Mouse (Mus musculus) CH12.LX (cell line): ENCODE results near the gene Hecw2. TPM values are rescaled to one million over a fixed set of nuclear protein-coding genes. Genes with fewer than 3 reads are reported as not detected.

Experiments used
- DNase-seq: peaks from one replicate; pipeline ENCODE4 v3.0.0-alpha.2; 2013; ENCODE audit errors: extremely low read depth
- H3K27ac ChIP-seq: 2 replicates; pipeline ENCODE4 v1.5.1; 2012; ENCODE audit warnings: low read depth, mild to moderate bottlenecking, control low read depth, moderate library complexity; ENCODE audit not compliant: insufficient read depth
- H3K27me3 ChIP-seq: replicated peaks from 2 replicates; pipeline ENCODE3; 2012; ENCODE audit warnings: inconsistent platforms
- H3K36me3 ChIP-seq, 2 experiments: replicated peaks in 1 of 2; 2 replicates each; pipeline versions ENCODE3 to v1.6.1; 2012; ENCODE audit warnings: inconsistent platforms in 1 of 2, low read length in 1 of 2, mild to moderate bottlenecking in 1 of 2, mixed read lengths in 1 of 2, moderate library complexity in 1 of 2; ENCODE audit not compliant: control insufficient read depth in 1 of 2, insufficient read depth in 1 of 2
- H3K4me1 ChIP-seq, 2 experiments: 2 replicates each; pipeline ENCODE4 v1.6.1; 2012; ENCODE audit warnings: inconsistent platforms in 1 of 2, moderate library complexity in 1 of 2; ENCODE audit not compliant: insufficient read depth in 2 of 2, control insufficient read depth in 1 of 2
- H3K4me2 ChIP-seq: 2 replicates; pipeline ENCODE4 v1.6.1; 2012; ENCODE audit warnings: low read depth, mild to moderate bottlenecking, control low read depth; ENCODE audit not compliant: poor library complexity, insufficient read depth, severe bottlenecking
- H3K4me3 ChIP-seq, 3 experiments: fragments of 150-350 bp in 1 of 3; sonication (generic) in 1 of 3; replicated peaks in 1 of 3; 2 replicates each; pipeline versions ENCODE3 to v1.5.1; 2011 to 2012; ENCODE audit warnings: low read depth in 2 of 3, low read length in 2 of 3, mild to moderate bottlenecking in 2 of 3, moderate library complexity in 2 of 3, control low read depth in 1 of 3, improper control_type of control experiment in 1 of 3, inconsistent platforms in 1 of 3, mixed read lengths in 1 of 3; ENCODE audit not compliant: poor library complexity in 1 of 3
- H3K79me2 ChIP-seq: replicated peaks from 2 replicates; pipeline ENCODE4 v1.6.1; 2012; ENCODE audit warnings: mild to moderate bottlenecking, moderate library complexity; ENCODE audit not compliant: control insufficient read depth, poor library complexity, insufficient read depth, severe bottlenecking; ENCODE audit errors: extremely low read depth
- H3K9ac ChIP-seq: 2 replicates; pipeline ENCODE4 v1.6.1; 2012; ENCODE audit warnings: low read depth, mild to moderate bottlenecking, control low read depth, moderate library complexity; ENCODE audit not compliant: insufficient read depth
- H3K9me3 ChIP-seq: replicated peaks from 2 replicates; pipeline ENCODE3; 2012; ENCODE audit warnings: low read length, inconsistent platforms, mixed read lengths
- BHLHE40 ChIP-seq: IDR thresholded peaks from 2 replicates; pipeline ENCODE4 v1.6.1; 2011; ENCODE audit warnings: mild to moderate bottlenecking, low read depth, low read length, improper control_type of control experiment
- CHD2 ChIP-seq: IDR thresholded peaks from 2 replicates; pipeline ENCODE4 v1.6.1; 2011; ENCODE audit warnings: low read length, improper control_type of control experiment
- E2F4 ChIP-seq: IDR thresholded peaks from 2 replicates; pipeline ENCODE4 v1.6.1; 2011; ENCODE audit warnings: low read depth, low read length, improper control_type of control experiment; ENCODE audit not compliant: insufficient replicate concordance
- ELF1 ChIP-seq: IDR thresholded peaks from 2 replicates; pipeline ENCODE4 v1.6.1; 2014; ENCODE audit warnings: low read depth, mild to moderate bottlenecking, inconsistent platforms, low read length, improper control_type of control experiment
- HCFC1 ChIP-seq: IDR thresholded peaks from 2 replicates; pipeline ENCODE4 v1.6.1; 2012; ENCODE audit warnings: low read depth, mild to moderate bottlenecking, inconsistent platforms, low read length, improper control_type of control experiment
- IRF4 ChIP-seq: IDR thresholded peaks from 2 replicates; pipeline ENCODE4 v1.6.1; 2014; ENCODE audit warnings: low read depth, mild to moderate bottlenecking, inconsistent platforms, low read length, improper control_type of control experiment
- JUN ChIP-seq: IDR thresholded peaks from 2 replicates; pipeline ENCODE4 v1.6.1; 2011; ENCODE audit warnings: low read depth, mild to moderate bottlenecking, low read length, improper control_type of control experiment, moderate library complexity; ENCODE audit not compliant: insufficient read depth
- JUND ChIP-seq: conservative IDR thresholded peaks from 2 replicates; pipeline ENCODE4 v1.6.1; 2011; ENCODE audit warnings: low read depth, low read length, improper control_type of control experiment
- MAX ChIP-seq: IDR thresholded peaks from 2 replicates; pipeline ENCODE4 v1.6.1; 2011; ENCODE audit warnings: low read length, improper control_type of control experiment
- MAZ ChIP-seq: IDR thresholded peaks from 2 replicates; pipeline ENCODE4 v1.6.1; 2012; ENCODE audit warnings: low read depth, mild to moderate bottlenecking, inconsistent platforms, low read length, improper control_type of control experiment, moderate library complexity
- MEF2A ChIP-seq: IDR thresholded peaks from 2 replicates; pipeline ENCODE4 v1.6.1; 2014; ENCODE audit warnings: low read depth, mild to moderate bottlenecking, inconsistent platforms, low read length, improper control_type of control experiment, borderline replicate concordance
- NELFE ChIP-seq: IDR thresholded peaks from 2 replicates; pipeline ENCODE4 v1.6.1; 2011; ENCODE audit warnings: low read depth, low read length, improper control_type of control experiment
- PAX5 ChIP-seq: IDR thresholded peaks from 2 replicates; pipeline ENCODE4 v1.6.1; 2012; ENCODE audit warnings: low read length, inconsistent platforms, mixed read lengths
- POLR2AphosphoS2 ChIP-seq: IDR thresholded peaks from 2 replicates; pipeline ENCODE4 v1.6.1; 2011; ENCODE audit warnings: low read depth, low read length, improper control_type of control experiment
- RAD21 ChIP-seq: IDR thresholded peaks from 2 replicates; pipeline ENCODE4 v1.6.1; 2011; ENCODE audit warnings: low read depth, mild to moderate bottlenecking, low read length, improper control_type of control experiment, moderate library complexity
- RCOR1 ChIP-seq: conservative IDR thresholded peaks from 2 replicates; pipeline ENCODE4 v1.6.1; 2012; ENCODE audit warnings: low read depth, mild to moderate bottlenecking, inconsistent platforms, low read length, improper control_type of control experiment
- TBP ChIP-seq: conservative IDR thresholded peaks from 2 replicates; pipeline ENCODE4 v1.6.1; 2011; ENCODE audit warnings: low read depth, low read length, improper control_type of control experiment
- UBTF ChIP-seq: IDR thresholded peaks from 2 replicates; pipeline ENCODE4 v1.6.1; 2012; ENCODE audit warnings: low read depth, mild to moderate bottlenecking, inconsistent platforms, low read length, improper control_type of control experiment, moderate library complexity
- USF1 ChIP-seq: IDR thresholded peaks from 2 replicates; pipeline ENCODE4 v1.6.1; 2014; ENCODE audit warnings: low read depth, mild to moderate bottlenecking, inconsistent platforms, low read length, improper control_type of control experiment
- ZKSCAN1 ChIP-seq: IDR thresholded peaks from 2 replicates; pipeline ENCODE4 v1.6.1; 2012; ENCODE audit warnings: low read depth, inconsistent platforms, low read length, improper control_type of control experiment, borderline replicate concordance
- ZNF384 ChIP-seq: IDR thresholded peaks from 2 replicates; pipeline ENCODE4 v1.6.1; 2012; ENCODE audit warnings: low read depth, low read length, improper control_type of control experiment, inconsistent platforms
- dilution Hi-C: fragments of 300-500 bp; cut with MboI; formaldehyde crosslinking; loops from 2 replicates; pipeline ENCODE4 v1.14.3; 2020; ENCODE audit warnings: low sequenced_read_pairs; ENCODE audit not compliant: extremely low pct_unique_long_range_greater_than_20kb, extremely low pct_ligation_motif_present
- in situ Hi-C: fragments of 300-500 bp; cut with MboI; formaldehyde crosslinking; loops from 3 replicates; pipeline ENCODE4 v1.14.3; 2019; ENCODE audit warnings: low sequenced_read_pairs, low pct_ligation_motif_present, low pct_unique_long_range_greater_than_20kb, mixed read lengths
- polyA plus RNA-seq: library from polyadenylated mRNA; unstranded; fragments of >175 nt; gene quantifications from 2 replicates; pipeline ENCODE4 v1.2.1, GENCODE M21; 2012; ENCODE audit warnings: low read depth; ENCODE audit not compliant: insufficient read length
- total RNA-seq, 2 experiments: library from RNA; depleted of rRNA; stranded (reverse); fragments of 300-350 nt in 1 of 2; fragments of >200 nt in 1 of 2; gene quantifications; 2 replicates each; pipeline ENCODE4 v1.2.3; 2012 to 2014

Hecw2 gene
- total and polyA plus RNA-seq, 3 experiments = 0.05 to 0.59 (median 0.14) TPM

- TF ChIP-seq NELFE (no peak), TBP (no peak), JUND (no peak), USF1 (no peak), HCFC1 (no peak), JUN (no peak), RAD21 (no peak), ELF1 (no peak), ZNF384 (no peak), RCOR1 (no peak), BHLHE40 (no peak), POLR2AphosphoS2 (no peak), UBTF (no peak), MAX (no peak)
- H3K9me3 ChIP-seq = no peaks in the 10 kb centered on the region
- no peak overlapping the region for H3K9ac ChIP-seq
- H3K4me3 ChIP-seq = no peak overlapping the region
- no peaks in the 10 kb centered on the region for H3K27me3 ChIP-seq
- peaks cover 7 to 13% of the 10 kb centered on the region in 2 experiments; a peak in 3 of 4 replicates for H3K4me1 ChIP-seq
- H3K79me2 ChIP-seq = no peaks in the 10 kb centered on the region
- H3K4me2 ChIP-seq = no peak overlapping the region
- dilution Hi-C loops (no loop called here), in situ Hi-C loops (no loop called here)
- no peak overlapping the region for H3K27ac ChIP-seq
- H3K36me3 ChIP-seq = no peaks in the 10 kb centered on the region
- DNase-seq = no peak
Observed at GRCm38 (mm10) chr1:53829089-53829488, 365.9 kb downstream of the Hecw2 start.

- no peak overlapping the region for H3K4me3 ChIP-seq
- H3K4me2 ChIP-seq = no peak overlapping the region
- H3K79me2 ChIP-seq = no peaks in the 10 kb centered on the region
- no peaks in the 10 kb centered on the region for H3K27me3 ChIP-seq
- H3K4me1 ChIP-seq = peaks cover 9 to 36% of the 10 kb centered on the region in 2 experiments; a peak in 3 of 4 replicates
- TF ChIP-seq NELFE (no peak), USF1 (no peak), PAX5 (no peak), E2F4 (no peak), MAZ (no peak), JUND (no peak), ZKSCAN1 (no peak), IRF4 (no peak), CHD2 (no peak), MEF2A (no peak), BHLHE40 (no peak)
- no peak for DNase-seq
- H3K36me3 ChIP-seq = no peaks in the 10 kb centered on the region
- no peak overlapping the region for H3K27ac ChIP-seq
- dilution Hi-C loops (no loop called here), in situ Hi-C loops (no loop called here)
- peak overlapping the region; percentile 32; the same call in 1 of the 2 replicates for H3K9ac ChIP-seq
- H3K9me3 ChIP-seq = no peaks in the 10 kb centered on the region
Observed at GRCm38 (mm10) chr1:53824446-53825337, 370.3 kb downstream of the Hecw2 start.
